Mouse (Mus musculus) urinary bladder, postnatal 10 days (tissue): ENCODE measurements around the gene Ssna1.

Experiments used
- DNase-seq: peaks from one replicate; pipeline ENCODE4 v3.0.0; 2022; ENCODE audit warnings: low spot score

Ssna1 gene

DNA sequence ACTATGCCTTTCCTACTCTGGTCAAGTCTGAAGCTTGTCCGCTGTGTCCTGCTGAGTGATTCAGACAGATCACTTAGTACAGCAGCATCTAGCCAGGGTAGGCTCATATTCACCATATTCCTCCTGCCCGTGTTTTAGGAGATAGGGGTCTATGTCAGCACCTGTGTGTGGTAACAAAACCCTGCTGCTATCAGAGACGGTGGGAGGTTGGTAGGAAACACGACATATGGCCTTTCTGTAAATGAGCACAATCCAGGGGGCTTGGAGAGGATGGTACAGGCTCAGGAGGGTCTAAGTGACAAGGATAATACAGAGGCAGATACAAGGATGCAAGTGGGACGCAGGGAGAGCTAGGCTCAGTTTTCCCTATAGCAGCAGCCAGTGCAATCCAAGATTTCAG is 42.7 kb downstream of the Ssna1 start:
- DNase-seq, result no peak

DNA sequence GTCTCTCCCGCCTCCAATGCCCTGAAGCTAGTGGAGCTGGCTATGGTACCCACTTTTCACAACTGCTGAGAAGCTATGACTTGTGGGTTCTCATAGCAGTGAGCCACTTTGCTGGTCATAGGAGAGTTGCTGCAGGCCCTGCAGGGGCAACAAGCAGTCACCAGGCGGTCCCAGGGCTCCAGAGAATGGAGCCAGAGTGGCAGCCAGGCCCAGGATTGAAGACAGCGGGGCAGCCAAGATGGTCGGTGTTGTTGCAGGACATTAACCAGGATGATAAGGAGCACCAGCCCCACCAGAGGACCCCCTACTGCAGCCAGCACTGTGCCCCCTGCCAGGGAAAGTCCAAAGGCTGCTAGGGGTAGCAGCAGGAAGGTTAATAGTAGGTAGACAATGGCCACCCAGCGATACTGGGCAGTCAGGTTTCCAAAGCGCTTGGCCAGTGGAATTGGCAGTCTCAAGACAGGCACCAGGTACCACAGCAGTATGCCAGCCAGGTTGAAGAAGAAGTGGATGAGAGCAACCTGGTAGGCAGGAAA is 43.2 kb downstream of the Ssna1 start:
- DNase-seq, result no peak

DNA sequence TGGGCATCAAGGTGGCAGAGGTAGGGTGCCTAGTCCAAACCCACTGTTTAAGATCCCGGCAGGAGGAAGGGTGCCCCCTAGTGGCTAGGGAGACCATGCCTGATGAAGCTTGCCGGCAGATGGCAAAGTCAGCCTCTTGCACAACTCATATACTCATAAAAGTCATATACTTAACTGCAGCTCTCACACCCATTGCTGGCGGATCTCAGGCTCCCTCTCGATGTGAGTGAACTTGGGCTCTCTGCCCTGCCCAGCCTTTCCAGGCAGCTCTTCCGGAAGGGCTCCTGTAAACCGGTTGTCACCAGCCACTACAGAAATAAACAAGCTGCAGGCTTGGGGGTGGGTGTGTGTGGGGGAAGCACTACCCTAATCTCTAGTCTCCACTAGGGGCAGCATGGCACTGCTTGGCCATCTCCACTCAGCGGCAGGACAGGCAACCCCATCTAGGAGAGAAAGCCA is 43.8 kb downstream of the Ssna1 start:
- peak; percentile 79 for DNase-seq

DNA sequence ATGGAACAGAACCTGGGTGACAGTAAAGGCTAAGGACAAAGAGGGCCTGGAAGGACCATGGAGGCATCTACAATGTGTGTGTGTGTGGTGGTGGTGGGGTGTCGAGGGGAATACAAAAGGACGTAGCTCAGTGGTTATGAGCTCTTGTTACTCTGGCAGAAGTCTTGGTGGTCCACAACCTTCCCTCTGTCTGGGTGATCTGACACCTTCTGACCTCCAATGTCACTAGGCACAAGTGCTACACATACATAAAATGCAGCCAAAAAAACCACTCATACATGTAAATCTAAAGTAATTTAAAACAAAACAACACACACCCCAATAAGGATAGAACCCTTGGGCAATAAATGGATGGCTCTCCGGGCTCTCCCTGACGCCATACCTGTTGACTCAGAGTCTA is 44.8 kb downstream of the Ssna1 start:
- no peak for DNase-seq

DNA sequence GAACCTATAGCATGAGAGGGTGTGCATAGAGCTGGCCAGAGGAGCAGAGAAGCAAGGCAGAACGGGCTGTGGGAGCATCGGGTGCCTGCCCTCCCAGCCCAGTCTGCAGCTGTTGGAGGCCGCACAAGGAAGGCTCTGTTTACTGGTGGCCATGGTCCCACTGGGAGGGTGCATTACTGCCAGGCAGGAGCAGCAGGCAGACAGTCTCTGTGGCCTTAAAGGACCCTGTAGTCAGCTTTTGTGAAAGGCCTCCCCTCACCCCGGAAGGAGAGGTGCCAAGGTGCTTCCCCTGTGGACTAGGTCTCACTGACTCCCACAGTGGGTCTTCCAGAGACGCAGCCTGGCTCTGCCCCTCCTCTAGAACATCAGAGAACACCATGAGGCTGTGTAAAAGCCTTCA is 45.4 kb downstream of the Ssna1 start:
- no peak for DNase-seq

DNA sequence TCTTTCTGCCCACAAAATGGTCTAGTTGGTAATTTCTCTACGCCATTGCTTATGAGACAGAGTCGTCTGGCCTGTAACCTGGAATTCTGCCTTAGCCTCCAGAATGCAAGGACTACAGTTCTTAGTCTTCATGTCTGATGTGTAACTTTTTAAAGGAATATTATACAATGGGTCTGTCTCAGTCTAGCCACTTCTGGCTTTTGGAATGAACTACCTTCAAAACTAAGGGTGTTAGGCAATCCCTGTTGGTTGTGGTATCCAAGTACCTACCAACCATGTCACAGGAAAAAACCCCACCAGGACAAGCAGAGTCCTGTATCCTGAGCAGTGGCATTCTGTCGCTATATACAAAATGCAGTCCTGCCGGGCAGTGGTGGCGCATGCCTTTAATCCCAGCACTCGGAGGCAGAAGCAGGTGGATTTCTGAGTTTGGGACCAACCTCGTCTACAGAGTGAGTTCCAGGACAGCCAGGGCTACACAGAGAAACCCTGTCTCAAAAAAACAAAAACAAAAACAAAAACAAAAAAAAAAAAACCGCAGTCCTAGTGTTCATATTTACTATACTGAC is 46.3 kb downstream of the Ssna1 start:
- DNase-seq, result no peak

DNA sequence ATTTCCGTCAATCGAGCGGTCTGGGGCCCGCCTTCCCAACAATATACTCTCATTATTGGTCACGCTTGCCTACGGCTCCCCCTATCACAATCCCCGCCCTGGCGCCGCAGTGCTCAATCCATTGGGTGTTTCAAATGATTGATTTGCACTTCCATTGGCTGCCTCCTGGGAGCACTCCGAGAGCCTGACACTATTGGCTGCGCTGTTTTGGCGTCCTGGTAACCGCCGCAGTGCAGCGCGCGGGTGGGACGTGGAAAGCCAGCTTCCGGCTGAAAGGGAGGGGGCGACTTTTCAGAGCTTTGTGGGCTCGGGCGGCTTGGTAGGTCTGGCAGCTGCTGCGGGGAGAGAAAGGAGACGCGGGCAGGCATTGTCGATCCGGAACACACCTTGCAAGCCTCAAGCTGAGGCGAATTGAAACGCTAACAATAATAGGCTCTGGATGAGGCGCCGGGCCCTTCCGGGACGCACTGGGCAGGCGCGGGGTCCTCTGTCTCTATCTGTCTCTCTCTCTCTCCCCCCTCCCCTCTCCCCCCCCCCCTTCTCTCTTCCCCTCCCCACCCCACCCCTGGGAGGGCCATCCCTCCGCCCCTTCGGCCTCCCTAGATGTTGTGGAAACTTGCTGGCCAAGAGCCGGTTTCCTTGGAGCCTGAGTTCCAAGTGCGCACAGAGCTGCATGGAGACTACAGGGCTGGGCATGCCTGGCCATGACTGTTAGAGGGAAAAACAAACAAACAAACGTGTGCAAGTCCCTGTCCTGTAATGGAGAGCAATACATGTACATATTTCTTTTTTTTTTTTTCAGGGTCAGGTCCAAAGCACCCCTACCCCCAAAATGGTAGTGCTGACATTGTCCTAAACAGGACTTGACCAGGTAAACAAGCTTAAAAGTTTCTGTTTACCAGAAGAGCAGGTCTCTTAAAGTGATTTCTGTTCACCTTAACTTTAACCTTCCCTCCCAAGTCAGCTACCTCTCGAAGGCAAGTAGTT is 47.2 kb downstream of the Ssna1 start:
- DNase-seq, result peak; percentile 88

DNA sequence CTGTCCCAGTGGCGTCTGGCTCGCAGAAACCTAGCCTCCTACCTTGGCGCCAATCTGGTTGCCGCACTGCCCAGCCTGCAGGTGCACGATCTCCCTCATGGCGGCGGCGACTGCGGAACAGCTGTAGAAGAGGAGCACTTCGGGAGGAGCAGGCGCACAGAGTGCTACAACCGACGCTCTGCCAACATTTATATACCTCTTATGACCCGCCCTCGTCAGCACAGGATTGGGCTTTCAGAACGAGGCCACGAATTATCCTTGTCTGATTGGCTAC is 47.8 kb downstream of the Ssna1 start, which contains the start of gene Tubb4b:
Gene Tubb4b (minus strand): TSS at position 211 of the 274 bp plus-strand sequence.
- DNase-seq, result no peak

DNA sequence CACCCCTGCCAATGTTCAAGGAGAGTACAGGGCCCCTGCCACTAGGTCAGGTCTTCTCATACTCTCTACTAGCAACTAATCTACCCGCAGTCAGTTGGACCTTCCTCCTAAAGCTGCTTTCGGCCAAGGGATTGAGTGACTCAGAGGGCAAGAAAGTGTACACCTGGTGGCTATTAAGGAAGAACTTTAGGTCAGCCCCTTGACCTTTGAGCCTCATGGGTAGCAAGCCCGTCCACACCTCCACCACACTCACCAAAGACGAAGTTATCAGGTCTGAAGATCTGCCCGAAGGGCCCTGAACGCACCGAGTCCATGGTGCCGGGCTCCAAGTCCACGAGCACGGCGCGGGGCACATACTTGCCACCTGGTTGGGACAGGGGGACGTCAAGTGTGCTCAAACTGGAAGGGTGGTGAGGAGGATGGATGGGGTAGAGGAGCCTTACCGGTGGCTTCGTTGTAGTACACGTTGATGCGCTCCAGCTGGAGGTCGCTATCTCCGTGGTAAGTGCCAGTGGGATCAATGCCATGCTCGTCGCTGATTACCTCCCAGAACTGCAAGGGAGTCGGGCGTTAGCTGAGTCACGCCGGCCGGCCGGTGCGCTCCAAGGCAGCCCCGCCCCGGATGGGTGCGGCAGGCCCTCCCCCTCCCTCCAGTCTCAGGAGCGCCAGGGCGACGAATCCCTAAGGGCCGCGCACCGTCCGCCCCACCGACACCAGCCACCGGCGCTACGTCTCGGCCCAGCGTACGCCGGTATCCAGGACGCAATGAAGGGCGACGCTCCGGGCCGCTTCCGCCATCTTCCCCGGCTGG is 48.4 kb downstream of the Ssna1 start:
- peak; percentile 46 for DNase-seq

DNA sequence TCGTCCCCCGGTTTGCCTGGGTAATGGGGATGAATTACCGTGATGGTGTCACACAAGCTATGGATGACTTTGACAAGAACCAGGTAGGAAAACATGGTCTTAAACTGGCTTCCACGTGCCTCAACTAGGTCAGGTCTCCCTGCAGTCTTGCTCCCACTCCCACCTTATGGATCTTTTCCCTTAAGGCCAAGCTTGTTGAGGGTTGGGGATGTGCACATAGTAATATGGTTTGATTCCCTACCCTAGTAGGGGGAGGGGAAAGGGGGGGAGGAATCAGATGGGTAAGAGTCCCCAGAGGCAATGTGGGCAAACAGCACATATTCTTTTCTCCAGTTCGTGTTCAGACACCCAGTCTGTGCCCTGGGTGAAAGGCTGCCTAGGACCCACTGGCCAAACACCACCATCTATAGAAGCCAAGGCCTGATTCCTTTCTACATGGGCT is 50.9 kb downstream of the Ssna1 start:
- DNase-seq, result no peak
